Mouse (Mus musculus): ENCODE measurements at regions not wholly inside any gene's neighbourhood (a gene's known extent, or its start where the extent isn't known, plus 50 kb on each side); places are given as distances from the start of the nearest gene placed in this dataset.

- peak; percentile 48 to 78 for DNase-seq (ENCODE audit: inconsistent age in 2 of 2, low spot score in 1 of 2)
These were observed 74.0 kb upstream of the 1700024P04Rik start for GRCm38 (mm10) chr13:99058131-99058970.

DNA sequence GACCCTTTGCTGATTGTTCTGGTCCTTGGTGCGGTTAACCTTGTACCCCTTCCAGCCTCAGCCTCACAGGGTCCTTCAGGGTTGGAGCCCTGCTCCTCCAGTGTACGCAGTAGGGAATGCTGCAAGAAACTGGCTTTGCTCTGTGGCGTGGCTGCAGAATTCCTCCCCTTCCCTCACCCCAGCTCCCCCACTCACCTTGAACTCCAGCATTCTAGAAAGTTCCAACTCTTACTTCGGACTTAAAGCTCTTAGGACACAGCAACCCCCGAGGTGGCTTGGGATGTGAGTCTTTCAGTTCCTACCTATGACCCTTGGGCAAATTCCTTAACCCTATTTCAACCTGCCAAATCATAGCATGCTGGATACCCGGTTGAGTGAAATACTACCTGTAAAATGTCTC, 73.3 kb upstream of the 1700024P04Rik start:
- peak in 1 of 2 experiments; percentile 57 for DNase-seq (ENCODE audit: inconsistent age in 2 of 2, low spot score in 1 of 2)

DNA sequence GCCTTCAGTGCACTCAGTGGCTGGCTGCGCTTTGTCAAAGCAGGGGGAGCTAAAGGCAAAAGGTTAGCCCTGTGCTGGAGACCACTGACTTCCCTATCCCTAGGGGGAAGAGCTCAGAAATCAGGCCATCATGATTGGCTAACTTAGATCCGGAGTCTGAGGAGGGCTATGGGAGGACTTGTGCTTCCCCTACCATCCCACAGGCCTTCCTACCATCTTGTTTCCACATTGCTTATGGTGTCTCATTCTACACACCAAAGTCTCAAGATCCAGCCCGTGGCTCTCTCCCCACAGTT, 72.9 kb upstream of the 1700024P04Rik start:
- DNase-seq (ENCODE audit: inconsistent age in 2 of 2, low spot score in 1 of 2) = no peak

- peak in 1 of 2 experiments; percentile 46 for DNase-seq (ENCODE audit: inconsistent age in 2 of 2, low spot score in 1 of 2)
These were observed 72.3 kb upstream of the 1700024P04Rik start for GRCm38 (mm10) chr13:99056432-99057292.

DNA sequence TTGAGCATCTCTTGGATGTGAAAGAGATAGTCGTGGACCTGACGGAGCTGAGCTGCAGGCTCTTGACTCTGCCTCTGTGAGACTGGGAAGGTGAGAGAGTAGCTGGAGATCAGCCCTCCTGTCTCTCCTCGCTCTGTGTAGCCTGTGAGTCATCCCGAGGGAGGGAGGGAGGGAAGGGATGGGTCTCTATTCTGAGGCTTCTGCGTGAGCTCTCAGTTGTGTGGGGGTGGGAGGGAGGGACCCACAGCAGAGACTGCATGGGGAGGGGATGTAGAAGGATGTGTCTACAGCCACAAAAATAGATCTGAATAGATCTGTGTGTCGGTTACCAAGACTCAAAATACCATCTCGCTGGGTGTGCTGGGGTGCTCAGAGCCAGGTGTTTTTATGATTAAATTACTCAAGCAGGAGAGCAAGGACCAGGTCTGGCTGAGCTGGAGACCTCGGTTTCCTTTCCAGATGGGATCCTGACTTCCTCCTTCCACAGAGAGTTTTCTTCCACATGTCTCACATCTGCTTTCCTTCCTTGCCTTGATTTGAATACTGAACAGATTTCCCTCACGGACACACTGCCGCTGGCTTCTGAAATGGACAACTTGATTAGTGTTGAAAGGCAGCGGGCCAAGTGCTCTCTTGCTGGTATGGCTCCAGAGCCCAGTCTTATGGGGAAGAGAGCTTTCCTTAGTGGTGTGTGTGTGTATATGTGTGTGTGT, 71.4 kb upstream of the 1700024P04Rik start:
- peak; percentile 43 to 66 for DNase-seq (ENCODE audit: inconsistent age in 2 of 2, low spot score in 1 of 2)

GRCm38 (mm10) chr13:99052076-99052475, 67.7 kb upstream of the 1700024P04Rik start:
- no peak for DNase-seq (ENCODE audit: inconsistent age in 2 of 2, low spot score in 1 of 2)

GRCm38 (mm10) chr13:99049699-99050098, 65.3 kb upstream of the 1700024P04Rik start:
- no peak for DNase-seq (ENCODE audit: inconsistent age in 2 of 2, low spot score in 1 of 2)

- no peak for DNase-seq (ENCODE audit: inconsistent age in 2 of 2, low spot score in 1 of 2)
These were observed 64.3 kb upstream of the 1700024P04Rik start for GRCm38 (mm10) chr13:99048651-99049100.

GRCm38 (mm10) chr13:99047219-99047618, 62.9 kb upstream of the 1700024P04Rik start:
- DNase-seq (ENCODE audit: inconsistent age in 2 of 2, low spot score in 1 of 2) = no peak

DNA sequence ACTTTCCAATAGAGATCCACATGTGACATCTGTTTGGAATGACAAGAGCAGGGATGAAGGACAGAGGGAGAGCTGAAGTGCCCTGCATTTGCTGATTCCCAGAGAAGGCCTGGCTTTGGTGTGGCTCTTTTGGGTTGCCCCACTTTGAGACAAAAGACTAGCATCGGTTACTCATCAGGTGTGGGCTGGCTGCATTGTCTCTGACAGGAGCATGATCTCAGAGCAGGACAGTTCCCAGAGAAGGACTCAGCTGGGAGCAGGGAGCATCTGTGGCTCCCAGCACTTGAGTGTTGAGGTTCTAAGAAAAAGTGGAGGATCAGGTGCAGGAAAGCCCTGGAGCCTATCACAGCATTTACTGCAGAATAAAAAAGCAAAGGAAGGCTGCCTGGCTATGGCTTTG, 62.4 kb upstream of the 1700024P04Rik start:
- no peak for DNase-seq (ENCODE audit: inconsistent age in 2 of 2, low spot score in 1 of 2)

GRCm38 (mm10) chr13:99042086-99042485, 57.7 kb upstream of the 1700024P04Rik start:
- DNase-seq (ENCODE audit: inconsistent age in 2 of 2, low spot score in 1 of 2) = no peak

GRCm38 (mm10) chr13:99041256-99041655, 56.9 kb upstream of the 1700024P04Rik start:
- no peak for DNase-seq (ENCODE audit: inconsistent age in 2 of 2, low spot score in 1 of 2)

DNA sequence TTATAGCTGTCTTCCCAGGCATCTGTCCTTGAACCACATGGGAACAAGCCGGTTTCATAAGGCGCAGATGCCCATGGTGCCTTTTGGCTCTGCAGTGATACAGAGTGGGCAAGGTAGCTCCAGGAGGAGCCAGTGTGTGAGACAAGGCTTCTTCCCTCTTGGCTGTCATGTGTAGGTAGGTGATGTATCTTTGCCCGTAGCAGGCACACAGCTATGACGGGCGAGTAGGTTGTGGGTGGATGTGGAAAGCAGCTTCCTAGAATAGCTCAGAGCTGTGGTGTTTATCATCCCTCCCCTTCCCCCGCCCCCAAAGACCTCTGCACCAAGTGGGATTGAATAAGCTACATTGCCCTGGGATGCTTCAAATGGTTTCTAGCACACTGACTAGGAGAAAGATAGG, 56.5 kb upstream of the 1700024P04Rik start:
- DNase-seq (ENCODE audit: inconsistent age in 2 of 2, low spot score in 1 of 2) = no peak

DNA sequence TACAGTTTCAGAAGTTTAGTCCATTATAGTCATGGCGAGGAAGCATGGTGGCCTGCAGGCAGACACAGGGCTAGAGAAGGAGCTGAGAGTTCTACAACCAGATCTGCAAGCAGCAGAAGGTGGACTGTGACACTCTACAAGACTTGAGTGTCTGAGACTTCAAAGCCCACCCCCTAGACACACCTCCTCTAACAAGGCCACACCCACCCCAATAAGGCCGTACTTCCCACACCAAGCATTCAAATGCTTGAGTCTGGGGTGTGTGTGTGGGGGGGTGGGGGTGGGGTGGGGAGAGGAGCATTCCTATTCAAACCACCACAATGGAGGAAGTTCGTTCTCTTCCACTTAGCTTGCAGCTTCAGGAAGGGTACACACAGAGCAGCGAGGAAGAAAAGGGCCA, 55.8 kb upstream of the 1700024P04Rik start:
- DNase-seq (ENCODE audit: inconsistent age in 2 of 2, low spot score in 1 of 2) = no peak

GRCm38 (mm10) chr13:99039063-99039385, 54.7 kb upstream of the 1700024P04Rik start:
- no peak for DNase-seq (ENCODE audit: inconsistent age in 2 of 2, low spot score in 1 of 2)

DNA sequence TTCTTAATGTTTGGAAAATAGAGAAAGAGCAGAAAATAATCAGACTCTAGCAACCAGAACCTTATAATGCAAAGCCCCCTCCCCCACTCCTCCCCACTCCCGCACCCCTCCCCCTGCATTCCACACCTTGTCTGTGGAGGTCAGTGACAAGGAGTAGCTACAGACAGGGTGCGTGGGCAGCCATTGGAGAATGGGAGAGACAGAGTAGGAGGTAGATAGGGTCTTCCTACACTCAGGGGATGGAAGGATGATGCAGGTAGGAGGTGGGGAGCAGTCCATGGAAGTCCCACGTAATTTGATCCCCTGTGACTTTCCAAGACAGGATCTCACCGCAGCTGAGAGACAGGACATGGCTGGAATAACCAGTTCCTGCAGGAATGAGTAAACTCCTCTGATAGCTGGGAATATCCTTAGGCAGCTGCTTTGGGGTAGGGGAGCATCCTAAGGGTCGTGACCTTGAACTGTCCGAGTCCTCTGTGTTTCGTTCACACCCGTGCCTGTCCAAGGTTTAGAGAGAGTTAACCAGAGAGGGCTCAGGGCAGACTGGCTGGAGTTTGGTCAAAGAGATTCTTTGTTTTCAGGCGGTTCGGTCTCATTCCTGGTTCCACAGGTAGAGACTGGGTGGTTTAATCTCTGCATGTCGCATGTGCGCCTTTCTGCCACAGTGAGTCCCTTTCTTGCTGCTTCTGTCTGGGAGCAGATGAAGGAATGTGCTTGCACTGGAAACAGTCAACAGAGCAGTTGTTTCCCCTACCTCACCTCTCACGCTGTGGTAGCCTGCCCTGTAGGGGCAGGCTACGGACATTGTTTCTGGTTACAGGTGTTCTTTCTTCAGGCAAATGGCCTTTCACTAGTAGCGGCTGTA, 54.1 kb upstream of the 1700024P04Rik start:
- DNase-seq (ENCODE audit: inconsistent age in 2 of 2, low spot score in 1 of 2) = no peak

- DNase-seq (ENCODE audit: inconsistent age in 2 of 2, low spot score in 1 of 2) = no peak
These were observed 52.8 kb upstream of the 1700024P04Rik start for GRCm38 (mm10) chr13:99037131-99037530.
